Mouse (Mus musculus): Measurements from ENCODE around the gene Efs.
A peak's percentile ranks its signal among the peaks of the same experiment; 100 is the strongest.
"Not testable (repeated sequence)": the region's sequence is repeated elsewhere in the genome, so short reads cannot be mapped to it uniquely, and the experiment has no call there.

Gene Efs

DNA sequence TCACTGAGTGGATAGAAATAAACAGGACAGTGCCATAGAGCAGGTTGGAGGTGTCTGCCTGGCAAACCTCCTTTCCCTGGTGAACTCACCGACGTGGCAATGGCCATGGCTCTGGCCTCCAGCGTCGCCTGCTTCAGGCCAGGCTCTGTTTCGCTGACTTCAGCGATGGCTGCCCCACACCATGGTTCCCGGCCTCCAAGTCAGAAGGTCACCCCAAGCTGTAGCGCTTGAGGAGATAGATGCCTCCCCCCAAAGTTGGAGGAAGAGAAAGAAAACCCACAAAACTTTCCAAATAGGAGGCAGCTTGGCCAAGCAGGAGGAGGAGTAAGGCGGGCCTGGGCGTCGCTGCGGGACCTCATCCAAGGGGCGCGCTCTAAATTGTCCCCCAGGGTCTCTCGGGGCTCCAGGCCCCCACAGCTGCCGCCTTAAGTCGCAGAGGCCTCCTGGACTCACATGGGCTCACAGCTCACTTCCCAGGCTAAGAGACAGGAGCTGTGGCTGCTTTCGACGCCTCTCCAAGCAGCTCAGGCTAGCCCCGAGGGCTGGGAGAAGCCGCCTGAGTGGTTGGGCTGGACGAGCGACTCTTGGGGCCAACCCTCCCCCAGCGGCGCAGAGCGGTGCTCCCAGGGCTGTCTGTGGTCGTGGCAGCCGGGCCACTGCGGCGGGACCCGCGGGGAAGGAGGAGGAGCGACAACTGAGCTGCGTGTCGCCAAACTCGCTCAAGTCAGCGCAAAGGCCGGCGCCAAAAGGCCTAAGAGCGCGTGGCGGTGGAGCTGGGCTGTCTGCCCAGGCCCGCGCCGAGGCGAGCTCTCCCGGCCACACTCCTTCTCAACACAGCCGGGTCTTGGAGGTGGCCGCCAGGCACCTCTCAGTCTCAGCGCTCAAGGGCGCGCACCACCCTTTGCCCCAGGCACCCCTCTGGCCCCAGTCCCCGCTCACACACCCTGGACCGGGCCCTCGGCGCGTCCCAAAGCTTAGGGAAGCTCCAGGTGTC is at the start of gene Efs:
Gene Efs, minus strand, starts transcription at position 778 of the 994 bp plus-strand sequence.
- peak; percentile 23 to 31 for DNase-seq

- DNase-seq, result no peak
These were observed 48.3 kb upstream of the Efs start for GRCm38 (mm10) chr14:54974068-54974791.

DNA sequence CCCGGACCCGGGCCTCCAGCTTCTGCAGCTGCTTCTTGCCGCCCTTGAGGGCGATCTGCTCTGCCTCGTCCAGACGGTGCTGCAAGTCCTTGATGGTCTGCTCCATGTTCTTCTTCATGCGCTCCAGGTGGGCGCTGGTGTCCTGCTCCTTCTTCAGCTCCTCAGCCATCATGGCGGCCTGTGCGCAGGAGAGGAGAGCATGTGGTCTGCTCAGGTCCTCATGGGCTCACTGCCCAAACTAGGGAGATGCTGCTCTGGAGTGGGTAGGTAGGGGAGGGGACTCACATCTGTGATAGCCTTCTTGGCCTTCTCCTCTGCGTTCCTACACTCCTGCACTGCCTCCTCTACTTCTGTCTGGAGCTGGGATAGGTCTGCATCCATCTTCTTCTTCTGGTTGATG is 46.9 kb upstream of the Efs start:
- not testable (repeated sequence) for DNase-seq

DNA sequence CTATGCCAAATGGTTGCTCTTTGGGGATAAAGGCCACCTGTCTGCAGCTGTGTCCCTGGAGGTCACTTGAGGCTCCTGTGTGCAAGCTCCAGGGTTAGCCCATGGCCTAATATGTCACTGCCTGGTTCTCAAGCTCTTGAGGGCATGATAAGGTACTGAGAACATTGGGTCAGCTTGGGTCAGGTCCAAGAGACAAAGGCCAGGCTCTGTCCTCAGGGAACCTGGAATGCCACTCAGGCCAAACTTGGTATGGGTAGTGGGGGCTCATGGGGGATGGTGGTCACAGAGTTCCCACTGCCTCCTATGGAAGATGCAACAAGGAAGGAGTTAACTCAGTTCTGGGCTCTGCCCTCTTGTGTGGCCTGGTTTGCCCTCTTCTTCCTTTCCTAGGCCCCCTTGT is 42.4 kb upstream of the Efs start:
- DNase-seq, result no peak

DNA sequence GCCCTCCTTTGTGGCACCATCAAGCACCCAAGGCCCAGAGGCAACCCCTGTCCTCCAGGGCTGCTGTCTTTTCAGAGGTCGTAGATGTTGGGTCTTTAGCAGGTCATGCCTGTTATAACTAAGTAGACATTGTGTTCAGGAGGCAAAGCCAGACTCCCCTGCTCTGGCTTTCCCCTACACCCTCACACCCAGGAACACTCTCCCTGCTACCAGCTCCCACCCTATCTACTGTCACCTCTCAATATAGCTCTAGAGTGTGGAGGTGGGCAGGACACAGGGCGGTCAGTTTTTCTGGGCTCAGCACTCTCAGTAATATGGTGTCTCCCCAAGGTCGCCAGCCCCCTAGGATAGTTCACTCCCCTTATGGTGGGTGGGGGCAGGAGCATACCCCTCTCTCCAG is 41.9 kb upstream of the Efs start:
- no peak for DNase-seq

DNA sequence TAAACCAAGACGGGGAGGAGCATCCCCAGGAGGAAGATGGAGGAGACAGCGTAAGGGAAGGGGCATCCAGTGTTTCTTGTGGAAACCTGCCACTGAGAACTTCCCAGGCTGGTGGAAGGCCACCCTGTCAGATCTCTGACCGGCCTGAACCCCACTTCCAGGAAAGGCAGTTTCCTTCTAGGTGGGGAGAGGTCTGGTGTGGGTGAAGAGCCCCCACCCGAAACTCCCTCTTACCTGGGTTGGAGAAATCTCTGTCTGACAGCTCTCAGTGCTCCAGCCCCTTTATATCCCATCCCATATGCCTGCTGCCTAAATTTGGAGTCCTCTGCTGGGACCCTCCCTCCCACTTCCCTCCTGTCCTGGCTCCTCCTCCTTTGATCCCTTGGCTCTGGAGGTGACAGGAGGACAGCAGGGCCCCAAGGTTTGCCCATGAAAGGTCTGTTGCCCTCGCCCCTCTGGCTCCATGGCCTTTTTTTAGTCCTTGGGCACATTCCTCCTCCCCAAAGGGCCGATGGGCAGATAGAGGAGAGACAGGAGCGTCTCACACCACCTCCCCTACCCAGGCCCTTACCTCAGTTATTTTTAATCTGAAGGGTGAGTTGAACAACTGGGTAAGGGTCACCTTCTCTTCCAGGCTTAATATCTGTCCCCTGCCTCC is 40.5 kb upstream of the Efs start, which contains the start of gene Myh6:
Gene Myh6, minus strand, starts transcription at position 608 of the 658 bp plus-strand sequence.
- DNase-seq, result no peak

DNA sequence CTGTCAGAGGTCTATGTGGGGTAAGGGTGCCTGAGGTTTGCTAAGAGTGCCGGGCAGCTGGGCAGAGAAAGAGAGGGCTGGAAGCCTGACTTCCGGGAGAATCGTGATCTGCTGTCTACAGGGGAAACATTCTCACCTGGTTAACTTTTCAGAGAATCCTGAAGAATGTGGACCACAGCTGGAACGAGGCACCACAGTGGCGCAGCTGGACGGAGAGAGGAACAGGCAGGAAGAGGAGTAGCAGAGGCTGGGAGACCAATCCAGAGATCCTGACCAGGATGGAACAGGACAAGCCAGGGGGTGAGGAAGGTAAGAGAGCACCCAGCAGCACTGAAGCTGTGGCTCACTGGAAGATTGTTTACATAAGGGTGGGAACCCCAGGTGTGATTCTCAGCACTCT is 39.7 kb upstream of the Efs start:
- DNase-seq, result no peak

- DNase-seq, result no peak
These were observed 39.1 kb upstream of the Efs start for GRCm38 (mm10) chr14:54965044-54965443.

DNA sequence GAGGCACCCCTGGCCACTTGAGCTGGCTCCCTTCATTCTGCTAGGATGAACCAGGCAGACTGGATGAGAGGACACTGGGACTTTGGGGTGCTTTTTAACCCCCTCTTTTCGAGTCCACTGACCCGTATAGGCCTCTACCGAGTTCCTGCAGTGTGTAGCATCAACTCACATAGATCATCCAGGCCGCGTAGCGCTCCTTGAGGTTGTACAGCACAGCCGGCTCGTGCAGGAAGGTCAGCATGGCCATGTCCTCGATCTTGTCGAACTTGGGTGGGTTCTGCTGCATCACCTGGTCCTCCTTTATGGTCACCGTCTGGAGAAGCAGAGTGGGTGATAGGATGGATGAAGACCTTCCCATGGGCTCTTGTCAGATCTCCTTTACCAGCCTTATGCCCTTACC is 37.8 kb upstream of the Efs start:
- DNase-seq, result no peak

DNA sequence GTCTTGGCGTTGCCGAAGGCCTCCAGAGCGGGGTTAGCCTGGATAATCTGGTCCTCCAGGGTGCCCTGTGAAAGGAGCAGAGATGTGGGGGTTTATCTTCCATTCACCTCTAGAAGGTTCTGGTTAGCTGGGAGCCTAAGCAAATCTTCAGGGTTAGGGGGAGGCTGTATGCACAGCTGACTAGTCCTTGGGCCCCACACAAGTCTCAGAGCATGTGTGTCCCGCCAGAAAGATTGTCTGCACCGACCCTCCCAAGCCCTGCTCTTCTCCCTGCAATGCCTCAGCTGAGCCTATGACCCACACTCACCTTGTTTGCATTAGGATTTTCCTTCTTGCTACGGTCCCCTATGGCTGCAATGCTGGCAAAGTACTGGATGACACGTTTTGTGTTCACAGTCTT is 36.8 kb upstream of the Efs start:
- no peak for DNase-seq

- no peak for DNase-seq
These were observed 35.6 kb upstream of the Efs start for GRCm38 (mm10) chr14:54961487-54961886.

- no peak for DNase-seq
These were observed 34.8 kb upstream of the Efs start for GRCm38 (mm10) chr14:54960769-54961168.

GRCm38 (mm10) chr14:54959853-54960613 is 34.1 kb upstream of the Efs start:
- DNase-seq, result not testable (repeated sequence)

GRCm38 (mm10) chr14:54959197-54959596 is 33.3 kb upstream of the Efs start:
- DNase-seq, result no peak

DNA sequence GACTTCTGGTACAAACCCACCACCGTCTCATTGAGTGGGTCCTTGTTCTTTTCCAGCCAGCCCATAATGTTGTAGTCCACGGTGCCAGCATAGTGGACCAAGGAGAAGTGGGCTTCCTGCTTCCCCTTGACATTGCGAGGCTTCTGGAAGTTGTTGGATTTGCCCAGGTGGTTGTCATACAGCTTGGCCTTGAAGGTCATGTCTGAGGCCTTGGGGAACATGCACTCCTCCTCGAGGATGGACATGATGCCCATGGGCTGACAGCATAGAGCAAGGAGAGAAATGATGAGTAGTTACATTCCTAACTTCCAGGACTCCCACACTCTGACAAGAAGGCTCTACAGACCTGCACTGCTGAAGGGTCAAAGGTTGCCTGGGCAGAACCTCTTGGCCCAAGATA is 32.6 kb upstream of the Efs start:
- DNase-seq, result no peak

- DNase-seq, result no peak
These were observed 30.6 kb upstream of the Efs start for GRCm38 (mm10) chr14:54956533-54956932.

DNA sequence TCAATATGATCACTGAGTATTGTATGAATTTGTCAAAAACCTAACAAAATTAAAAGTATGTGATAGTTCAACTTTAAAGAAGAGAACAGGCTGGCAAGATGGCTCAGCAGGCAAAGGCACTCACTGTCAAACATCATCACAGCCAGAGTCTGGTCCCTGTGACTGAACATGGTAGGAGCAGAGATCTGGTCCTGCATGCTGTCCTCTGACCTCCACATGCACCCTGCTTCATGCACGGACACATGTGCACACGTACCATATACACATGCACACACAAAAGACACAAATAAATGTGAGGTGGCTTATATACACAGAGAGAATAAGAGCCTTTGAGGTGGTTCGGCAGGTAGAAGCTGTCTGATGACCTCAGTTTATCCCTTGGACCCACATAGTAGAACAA is 29.6 kb upstream of the Efs start:
- DNase-seq, result no peak

DNA sequence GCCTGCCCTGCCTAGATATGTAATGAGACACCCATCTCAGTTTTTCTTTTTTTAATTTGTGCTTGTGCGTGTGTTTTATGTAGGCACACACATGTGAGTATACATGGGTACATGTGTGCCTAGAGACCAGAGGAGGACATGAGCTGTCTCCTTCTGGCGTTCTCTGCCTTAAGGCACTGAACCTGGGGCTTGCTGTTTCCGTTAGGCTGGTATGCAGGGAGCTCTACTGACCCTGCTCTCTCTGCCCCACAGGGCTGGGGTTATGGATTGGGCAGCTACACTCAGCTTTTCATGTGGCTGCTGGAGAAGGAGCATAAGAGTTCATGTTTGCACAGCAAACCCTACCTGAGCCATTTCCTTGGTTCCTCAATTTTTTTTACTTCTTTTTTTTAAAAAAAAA is 28.5 kb upstream of the Efs start:
- DNase-seq, result no peak

DNA sequence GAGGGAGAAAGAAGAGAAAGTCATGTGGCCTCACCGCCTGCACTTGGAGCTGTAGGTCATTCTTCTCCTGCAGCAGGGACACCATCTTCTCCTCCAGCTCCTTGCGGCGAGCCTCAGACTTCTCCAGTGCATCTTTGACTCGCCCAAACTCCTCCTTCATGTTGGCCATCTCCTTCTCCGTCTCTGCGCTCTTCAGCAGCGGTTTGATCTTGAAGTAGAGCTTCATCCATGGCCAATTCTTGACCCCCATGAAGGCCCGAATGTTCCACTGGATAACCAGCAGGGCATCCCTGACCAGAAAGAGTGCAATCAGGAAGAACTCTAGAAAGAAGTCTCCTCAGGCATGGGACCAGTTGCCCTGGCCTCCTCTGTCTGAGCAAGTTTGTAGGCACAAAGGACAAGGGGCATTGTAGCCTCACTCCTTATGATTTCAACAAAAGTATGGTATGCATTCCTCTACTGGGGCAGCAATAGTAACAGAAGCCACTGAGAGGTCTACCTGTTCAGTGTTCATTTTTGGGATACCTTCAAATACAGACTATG is 27.8 kb upstream of the Efs start:
- no peak for DNase-seq

GRCm38 (mm10) chr14:54951587-54951986 is 25.7 kb upstream of the Efs start:
- no peak for DNase-seq

- DNase-seq, result no peak
These were observed 24.6 kb upstream of the Efs start for GRCm38 (mm10) chr14:54950493-54950892.

DNA sequence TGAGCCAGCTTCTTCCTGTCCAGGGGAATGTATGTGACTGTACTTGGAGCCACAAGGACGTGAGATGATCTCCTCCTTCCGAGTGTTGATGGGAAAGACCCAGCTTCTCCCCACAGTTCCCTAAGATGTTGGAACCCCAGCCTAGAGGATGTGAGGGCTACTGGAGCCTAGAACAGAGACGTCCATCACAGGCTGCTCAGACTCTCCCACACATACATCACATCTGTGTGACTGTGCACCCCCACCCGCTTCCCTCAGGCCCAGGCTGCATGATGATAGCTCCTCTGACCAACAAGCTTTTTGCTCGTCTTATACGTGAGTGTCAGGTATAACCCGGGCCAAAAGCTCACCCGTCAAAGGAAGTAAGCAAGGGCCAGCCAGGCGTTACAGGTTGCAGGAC is 22.9 kb upstream of the Efs start:
- DNase-seq, result no peak

All from kidney, adult 8-10 months (tissue).